Mouse (Mus musculus): ENCODE data around the gene Taf12. TPM values are rescaled to one million over a fixed set of nuclear protein-coding genes. Genes with fewer than 3 reads are reported as not detected.

Gene Taf12
- 26.8 TPM for polyA plus RNA-seq (2015; fragmentation: Illumina TruSeq; extraction: RNeasy Lipid Tissue Mini Kit (QIAGEN cat#74804); ENCODE audit: low read depth, low replicate concordance)

DNA sequence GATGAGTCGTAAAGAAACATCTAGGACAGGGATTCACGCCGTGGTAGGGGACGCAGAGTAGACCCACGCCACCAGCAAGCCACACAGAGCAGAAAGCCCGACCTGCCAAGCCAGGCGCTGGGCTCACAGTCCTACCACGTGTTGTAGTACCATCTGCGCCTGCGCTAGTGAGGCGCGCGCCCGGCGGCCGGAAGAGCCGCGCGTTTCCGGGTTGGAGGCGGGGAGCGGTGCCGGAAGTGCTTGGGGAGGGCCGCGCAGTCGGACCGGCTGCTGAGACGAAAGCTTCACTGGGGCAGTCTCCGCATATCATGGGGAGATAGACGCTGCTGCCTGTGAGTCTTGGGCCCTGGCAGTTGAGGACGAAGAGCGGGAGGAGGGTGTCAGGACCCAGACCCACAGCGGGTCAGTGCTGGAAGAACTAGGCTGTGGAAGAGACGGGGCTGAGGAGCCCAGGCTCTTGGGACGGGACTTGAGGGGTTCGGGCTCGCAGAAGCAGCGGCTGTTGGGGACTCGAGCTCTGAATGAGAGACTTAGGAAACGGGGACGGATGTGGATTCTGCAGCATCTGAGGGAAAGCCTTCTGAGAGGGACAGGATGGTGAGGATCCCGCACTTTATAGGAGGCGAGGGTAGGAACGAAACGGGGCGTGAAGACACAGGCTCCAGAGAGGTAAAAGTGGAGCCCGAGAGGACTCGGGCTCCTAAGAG, at the start of gene Taf12:
Taf12 (plus strand) TSS at position 220 of the 707 bp plus-strand sequence.

GRCm38 (mm10) chr4:132261514-132262357, 12.4 kb upstream of the Taf12 start, which contains the start of gene Gmeb1:
TSS of gene Gmeb1 (minus strand) at chr4:132261602.

GRCm38 (mm10) chr4:132302939-132303479, 28.8 kb downstream of the Taf12 start, which contains the start of gene Rab42:
TSS of gene Rab42 (minus strand) at chr4:132303385.

DNA sequence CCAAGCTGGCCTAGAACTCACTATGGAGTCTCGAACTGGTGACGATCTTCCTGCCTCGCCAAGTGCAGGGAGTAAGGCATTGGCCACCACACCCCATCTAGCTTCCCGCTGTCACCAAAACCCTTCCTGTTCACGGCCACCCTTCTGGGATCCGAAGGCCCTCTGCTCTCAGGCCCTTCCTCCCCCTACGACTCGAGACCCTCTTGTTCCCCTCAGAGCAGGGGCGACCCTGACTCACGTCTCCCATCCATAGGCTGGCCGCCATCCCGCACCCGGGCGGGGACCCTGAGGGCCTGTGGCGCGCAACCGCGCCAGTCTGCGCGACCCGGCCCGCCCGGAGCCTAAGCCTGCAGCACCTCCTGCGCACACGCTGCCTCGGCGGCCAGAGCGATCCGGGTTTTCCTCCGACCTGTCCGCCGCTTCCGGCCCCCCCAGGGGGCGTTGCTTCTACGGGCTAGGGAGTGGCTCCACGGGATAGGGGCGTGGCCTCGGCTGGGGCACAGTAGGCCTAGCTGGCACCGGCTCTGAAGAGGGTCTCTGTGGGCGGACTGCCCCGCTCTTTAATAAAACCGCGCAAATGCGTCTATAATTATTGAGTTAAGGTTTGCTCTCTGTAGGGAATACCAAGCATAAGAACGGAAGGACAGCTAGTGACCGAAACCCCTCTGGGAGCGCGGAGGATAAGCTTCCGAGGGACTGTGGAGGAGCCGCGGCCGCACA, 55.1 kb downstream of the Taf12 start, which contains the start of gene Trnau1ap:
Trnau1ap (minus strand) TSS at position 424 of the 720 bp plus-strand sequence.

Other genes starting within 250 kb of the Taf12 start
- not detected for gene Gm10300, start 199.7 kb upstream of the Taf12 start, polyA plus RNA-seq (2015; fragmentation: Illumina TruSeq; extraction: RNeasy Lipid Tissue Mini Kit (QIAGEN cat#74804); ENCODE audit: low read depth, low replicate concordance)
- 32.4 TPM for gene Epb41, start 199.1 kb upstream of the Taf12 start, polyA plus RNA-seq (2015; fragmentation: Illumina TruSeq; extraction: RNeasy Lipid Tissue Mini Kit (QIAGEN cat#74804); ENCODE audit: low read depth, low replicate concordance)
- 10.1 TPM for gene Oprd1, start 129.9 kb upstream of the Taf12 start, polyA plus RNA-seq (2015; fragmentation: Illumina TruSeq; extraction: RNeasy Lipid Tissue Mini Kit (QIAGEN cat#74804); ENCODE audit: low read depth, low replicate concordance)
- 28.0 TPM for gene Ythdf2, start 62.1 kb upstream of the Taf12 start, polyA plus RNA-seq (2015; fragmentation: Illumina TruSeq; extraction: RNeasy Lipid Tissue Mini Kit (QIAGEN cat#74804); ENCODE audit: low read depth, low replicate concordance)
- 14.5 TPM for gene Gmeb1, start 12.8 kb upstream of the Taf12 start, polyA plus RNA-seq (2015; fragmentation: Illumina TruSeq; extraction: RNeasy Lipid Tissue Mini Kit (QIAGEN cat#74804); ENCODE audit: low read depth, low replicate concordance)
- gene Rab42, start 29.0 kb downstream of the Taf12 start, polyA plus RNA-seq (2015; fragmentation: Illumina TruSeq; extraction: RNeasy Lipid Tissue Mini Kit (QIAGEN cat#74804); ENCODE audit: low read depth, low replicate concordance): 3.0 TPM
- gene Trnau1ap, start 55.2 kb downstream of the Taf12 start, polyA plus RNA-seq (2015; fragmentation: Illumina TruSeq; extraction: RNeasy Lipid Tissue Mini Kit (QIAGEN cat#74804); ENCODE audit: low read depth, low replicate concordance): 31.0 TPM
- 11.5 TPM for gene Rcc1, start 79.2 kb downstream of the Taf12 start, polyA plus RNA-seq (2015; fragmentation: Illumina TruSeq; extraction: RNeasy Lipid Tissue Mini Kit (QIAGEN cat#74804); ENCODE audit: low read depth, low replicate concordance)
- 5.8 TPM for gene Phactr4, start 148.1 kb downstream of the Taf12 start, polyA plus RNA-seq (2015; fragmentation: Illumina TruSeq; extraction: RNeasy Lipid Tissue Mini Kit (QIAGEN cat#74804); ENCODE audit: low read depth, low replicate concordance)
- gene Med18, start 189.5 kb downstream of the Taf12 start, polyA plus RNA-seq (2015; fragmentation: Illumina TruSeq; extraction: RNeasy Lipid Tissue Mini Kit (QIAGEN cat#74804); ENCODE audit: low read depth, low replicate concordance): 4.4 TPM
- gene Sesn2, start 236.1 kb downstream of the Taf12 start, polyA plus RNA-seq (2015; fragmentation: Illumina TruSeq; extraction: RNeasy Lipid Tissue Mini Kit (QIAGEN cat#74804); ENCODE audit: low read depth, low replicate concordance): 9.5 TPM